Mouse (Mus musculus): Measurements from ENCODE around the gene Ttc33. TPM values are rescaled to one million over a fixed set of nuclear protein-coding genes. Genes with fewer than 3 reads are reported as not detected.

Ttc33 gene
- polyA plus RNA-seq, 1 experiment: 14.2 TPM

GRCm38 (mm10) chr15:5239901-5240300 lies 54.6 kb downstream of the Ttc33 start:
- Histone ChIP-seq H3K4me1 (ENCODE audit: control insufficient read depth, insufficient read depth, low read length) (peaks cover 3% of the 10 kb centered on the region), H3K27me3 (replicated peaks; ENCODE audit: control insufficient read depth, insufficient read depth, low read length) (no peaks in the 10 kb centered on the region), H3K4me3 (ENCODE audit: insufficient read depth, low read depth, low read length) (0 out of 2 replicates have a peak overlapping the region, but pooled peaks have one; percentile 24), H3K36me3 (ENCODE audit: control insufficient read depth, insufficient read depth, low read length) (no peaks in the 10 kb centered on the region), H3K27ac (ENCODE audit: insufficient read depth, low read depth, low read length) (no peak overlapping the region; the same call in 1 of the 2 replicates)
- WGBS: 57% methylated on average over 6 of the region's 6 CpGs
- peak; percentile 11 for DNase-seq
- TF ChIP-seq CTCF (conservative IDR thresholded peaks at IDR 0.05; ENCODE audit: insufficient read depth, insufficient read length, low read depth, low read length) (no peak), POLR2A (IDR thresholded peaks at IDR 0.05; ENCODE audit: low read depth, low read length) (no peak)

- no peak for TF ChIP-seq CTCF (conservative IDR thresholded peaks at IDR 0.05; ENCODE audit: insufficient read depth, insufficient read length, low read depth, low read length)
- no peak for TF ChIP-seq POLR2A (IDR thresholded peaks at IDR 0.05; ENCODE audit: low read depth, low read length)
- DNase-seq: peak; percentile 1
- Histone ChIP-seq H3K36me3 (ENCODE audit: control insufficient read depth, insufficient read depth, low read length) (no peaks in the 10 kb centered on the region), H3K27me3 (replicated peaks; ENCODE audit: control insufficient read depth, insufficient read depth, low read length) (no peaks in the 10 kb centered on the region), H3K27ac (ENCODE audit: insufficient read depth, low read depth, low read length) (no peak overlapping the region; the same call in 1 of the 2 replicates), H3K4me1 (ENCODE audit: control insufficient read depth, insufficient read depth, low read length) (peaks cover 3% of the 10 kb centered on the region), H3K4me3 (ENCODE audit: insufficient read depth, low read depth, low read length) (peak overlapping the region; percentile 32; the same call in 1 of the 2 replicates)
- WGBS: 67% methylated on average over 6 of the region's 6 CpGs
Observed at GRCm38 (mm10) chr15:5240360-5240759, 55.0 kb downstream of the Ttc33 start.

GRCm38 (mm10) chr15:5241304-5242201 lies 56.2 kb downstream of the Ttc33 start:
- Histone ChIP-seq H3K27me3 (replicated peaks; ENCODE audit: control insufficient read depth, insufficient read depth, low read length) (no peaks in the 10 kb centered on the region), H3K4me3 (ENCODE audit: insufficient read depth, low read depth, low read length) (peak overlapping the region; percentile 71), H3K27ac (ENCODE audit: insufficient read depth, low read depth, low read length) (no peak overlapping the region), H3K4me1 (ENCODE audit: control insufficient read depth, insufficient read depth, low read length) (peaks cover 3% of the 10 kb centered on the region), H3K36me3 (ENCODE audit: control insufficient read depth, insufficient read depth, low read length) (no peaks in the 10 kb centered on the region)
- peak; percentile 47 for DNase-seq
- TF ChIP-seq CTCF (conservative IDR thresholded peaks at IDR 0.05; ENCODE audit: insufficient read depth, insufficient read length, low read depth, low read length): no peak
- no peak for TF ChIP-seq POLR2A (IDR thresholded peaks at IDR 0.05; ENCODE audit: low read depth, low read length)
- WGBS: 33% methylated on average over 12 of the region's 12 CpGs

- H3K27ac ChIP-seq (ENCODE audit: insufficient read depth, low read depth, low read length): no peak overlapping the region
- no peak for TF ChIP-seq POLR2A (IDR thresholded peaks at IDR 0.05; ENCODE audit: low read depth, low read length)
- peaks cover 3% of the 10 kb centered on the region for H3K4me1 ChIP-seq (ENCODE audit: control insufficient read depth, insufficient read depth, low read length)
- no peaks in the 10 kb centered on the region for H3K36me3 ChIP-seq (ENCODE audit: control insufficient read depth, insufficient read depth, low read length)
- H3K4me3 ChIP-seq (ENCODE audit: insufficient read depth, low read depth, low read length): peak overlapping the region; percentile 71
- DNase-seq: peak; percentile 15
- WGBS: 3% methylated on average over 61 of the region's 61 CpGs
- no peaks in the 10 kb centered on the region for H3K27me3 ChIP-seq (replicated peaks; ENCODE audit: control insufficient read depth, insufficient read depth, low read length)
Observed at GRCm38 (mm10) chr15:5242241-5243035, 57.1 kb downstream of the Ttc33 start.

GRCm38 (mm10) chr15:5243036-5243958 lies 58.0 kb downstream of the Ttc33 start:
- Histone ChIP-seq H3K4me1 (ENCODE audit: control insufficient read depth, insufficient read depth, low read length) (peaks cover 3% of the 10 kb centered on the region), H3K27me3 (replicated peaks; ENCODE audit: control insufficient read depth, insufficient read depth, low read length) (no peaks in the 10 kb centered on the region), H3K4me3 (ENCODE audit: insufficient read depth, low read depth, low read length) (peak overlapping the region; percentile 71), H3K27ac (ENCODE audit: insufficient read depth, low read depth, low read length) (peak overlapping the region; percentile 12; the same call in 1 of the 2 replicates), H3K36me3 (ENCODE audit: control insufficient read depth, insufficient read depth, low read length) (no peaks in the 10 kb centered on the region)
- no peak for TF ChIP-seq CTCF (conservative IDR thresholded peaks at IDR 0.05; ENCODE audit: insufficient read depth, insufficient read length, low read depth, low read length)
- TF ChIP-seq POLR2A (IDR thresholded peaks at IDR 0.05; ENCODE audit: low read depth, low read length): no peak
- DNase-seq: peak; percentile 22
- 5% methylated on average over 40 of the region's 40 CpGs for WGBS

All from kidney, adult 2 months (tissue).